Mouse (Mus musculus) cerebellum, adult 2 months (tissue): ENCODE measurements around the gene Brk1.

Experiments
- CTCF ChIP-seq: fragments of 200-500 bp; IDR thresholded peaks from 2 replicates; pipeline ENCODE4 v1.5.1; 2011; ENCODE audit warnings: low read depth, mild to moderate bottlenecking, control low read depth, low read length, moderate library complexity, borderline replicate concordance; ENCODE audit not compliant: insufficient read depth
- POLR2A ChIP-seq: fragments of 200-500 bp; IDR thresholded peaks from 2 replicates; pipeline ENCODE4 v1.6.1; 2011; ENCODE audit warnings: low read length, control low read depth, borderline replicate concordance; ENCODE audit not compliant: insufficient read depth

GRCm38 (mm10) chr6:113632863-113633262 is 28.3 kb downstream of the Brk1 start:
- TF ChIP-seq POLR2A (no peak), CTCF (no peak)
